Mouse (Mus musculus) midbrain, embryonic 16.5 days (tissue): ENCODE data around the gene Taf1c. TPM values are rescaled to one million over a fixed set of nuclear protein-coding genes. Genes with fewer than 3 reads are reported as not detected.

Experiments
- ATAC-seq: fragments of 200-750 bp; cut with Nextera tagmentation; 2 replicates; pipeline ENCODE4 v1.8.0; 2017; ENCODE audit warnings: moderate TSS enrichment
- H3K27ac ChIP-seq: fragments of 300-500 bp; sonication (generic); 2 replicates; pipeline ENCODE4 v1.5.1; 2014; ENCODE audit warnings: mild to moderate bottlenecking, low read length, mixed read lengths
- H3K27me3 ChIP-seq: fragments of 300-500 bp; sonication (generic); 2 replicates; pipeline ENCODE4 v1.6.1; 2014; ENCODE audit warnings: low read depth, low read length, mixed read lengths; ENCODE audit not compliant: control insufficient read depth, insufficient read depth
- H3K36me3 ChIP-seq: fragments of 300-500 bp; sonication (generic); 2 replicates; pipeline ENCODE4 v1.6.1; 2014; ENCODE audit warnings: mild to moderate bottlenecking, low read length, moderate library complexity, mixed read lengths; ENCODE audit not compliant: control insufficient read depth, insufficient read depth
- H3K4me1 ChIP-seq: fragments of 300-500 bp; sonication (generic); 2 replicates; pipeline ENCODE4 v1.6.1; 2014; ENCODE audit warnings: mild to moderate bottlenecking, low read length, mixed read lengths; ENCODE audit not compliant: control insufficient read depth, insufficient read depth
- H3K4me2 ChIP-seq: fragments of 300-500 bp; sonication (generic); 2 replicates; pipeline ENCODE4 v1.6.1; 2014; ENCODE audit warnings: mild to moderate bottlenecking, low read length, mixed read lengths
- H3K4me3 ChIP-seq: fragments of 300-500 bp; sonication (generic); 2 replicates; pipeline ENCODE4 v1.5.1; 2014; ENCODE audit warnings: low read depth, mild to moderate bottlenecking, low read length, moderate library complexity, mixed read lengths
- H3K9ac ChIP-seq: fragments of 300-500 bp; sonication (generic); 2 replicates; pipeline ENCODE4 v1.6.1; 2014; ENCODE audit warnings: low read depth, low read length, mixed read lengths
- H3K9me3 ChIP-seq: fragments of 300-500 bp; sonication (generic); replicated peaks from 2 replicates; pipeline ENCODE4 v1.6.1; 2014; ENCODE audit warnings: mild to moderate bottlenecking, low read length, mixed read lengths; ENCODE audit not compliant: control insufficient read depth, poor library complexity, severe bottlenecking
- WGBS: fragments of 180-500 bp; shearing (Covaris S2); extraction: QIAGEN DNeasy Blood & Tissue Kit; methylation state at CpG from one replicate; pipeline ENCODE4 v1.1.7; 2014; 5-methylcytosine and 5-hydroxymethylcytosine counted together
- polyA plus RNA-seq: library from polyadenylated mRNA; unstranded; fragments of >200 nt; fragmentation: Nextera tagmentation; extraction: Ambion mirVana; gene quantifications from 2 replicates; pipeline ENCODE4 v1.2.1, GENCODE M21; 2015

Gene Taf1c
- polyA plus RNA-seq, 1 experiment from 2014 or later, result 14.6 TPM

GRCm38 (mm10) chr8:119638261-119638660, 33.2 kb upstream of the Taf1c start:
- no peak overlapping the region for H3K27ac ChIP-seq
- no peaks in the 10 kb centered on the region for H3K36me3 ChIP-seq
- H3K9ac ChIP-seq, result no peak overlapping the region
- H3K4me2 ChIP-seq, result no peak overlapping the region
- no peak for ATAC-seq
- peaks cover 4% of the 10 kb centered on the region; the same call in 1 of the 2 replicates for H3K4me1 ChIP-seq
- WGBS, result 73% methylated on average over 6 of the region's 6 CpGs
- H3K9me3 ChIP-seq, result no peaks in the 10 kb centered on the region
- no peak overlapping the region for H3K4me3 ChIP-seq
- peaks cover 9% of the 10 kb centered on the region; the same call in 1 of the 2 replicates for H3K27me3 ChIP-seq

- H3K4me3 ChIP-seq, result no peak overlapping the region
- peaks cover 4% of the 10 kb centered on the region; the same call in 1 of the 2 replicates for H3K4me1 ChIP-seq
- no peaks in the 10 kb centered on the region for H3K36me3 ChIP-seq
- H3K27ac ChIP-seq, result no peak overlapping the region
- no peak overlapping the region for H3K4me2 ChIP-seq
- no peak for ATAC-seq
- peaks cover 9% of the 10 kb centered on the region; the same call in 1 of the 2 replicates for H3K27me3 ChIP-seq
- no peaks in the 10 kb centered on the region for H3K9me3 ChIP-seq
- H3K9ac ChIP-seq, result no peak overlapping the region
- WGBS, result 87% methylated on average over 4 of the region's 4 CpGs
Measured at GRCm38 (mm10) chr8:119637381-119637780, 32.4 kb upstream of the Taf1c start.

GRCm38 (mm10) chr8:119636766-119637165, 31.7 kb upstream of the Taf1c start:
- Histone ChIP-seq H3K4me2 (no peak overlapping the region), H3K9me3 (no peaks in the 10 kb centered on the region), H3K27ac (no peak overlapping the region), H3K4me1 (peaks cover 4% of the 10 kb centered on the region; the same call in 1 of the 2 replicates), H3K36me3 (no peaks in the 10 kb centered on the region), H3K9ac (no peak overlapping the region), H3K27me3 (peaks cover 9% of the 10 kb centered on the region; the same call in 1 of the 2 replicates), H3K4me3 (no peak overlapping the region)
- no peak for ATAC-seq
- 72% methylated on average over 7 of the region's 7 CpGs for WGBS

GRCm38 (mm10) chr8:119635958-119636357, 30.9 kb upstream of the Taf1c start:
- no peaks in the 10 kb centered on the region for H3K36me3 ChIP-seq
- WGBS, result 60% methylated on average over 2 of the region's 2 CpGs
- H3K27me3 ChIP-seq, result peaks cover 9% of the 10 kb centered on the region; the same call in 1 of the 2 replicates
- no peak overlapping the region for H3K4me3 ChIP-seq
- H3K9ac ChIP-seq, result no peak overlapping the region
- H3K9me3 ChIP-seq, result no peaks in the 10 kb centered on the region
- H3K4me2 ChIP-seq, result no peak overlapping the region
- H3K4me1 ChIP-seq, result peaks cover 4% of the 10 kb centered on the region; the same call in 1 of the 2 replicates
- ATAC-seq, result no peak
- H3K27ac ChIP-seq, result no peak overlapping the region

- Histone ChIP-seq H3K27me3 (peaks cover 9% of the 10 kb centered on the region; the same call in 1 of the 2 replicates), H3K4me3 (no peak within 1 kb of the TSS), H3K9me3 (no peaks in the 10 kb centered on the region), H3K36me3 (no peaks in the 10 kb centered on the region), H3K4me1 (peaks cover 4% of the 10 kb centered on the region; the same call in 1 of the 2 replicates), H3K9ac (no peak within 1 kb of the TSS), H3K4me2 (no peak within 1 kb of the TSS), H3K27ac (no peak within 1 kb of the TSS)
- 25% methylated on average over 6 of the region's 6 CpGs for WGBS
- no peak for ATAC-seq
Measured at GRCm38 (mm10) chr8:119635378-119635777, 30.4 kb upstream of the Taf1c start, which contains the start of gene Kcng4. Kcng4 (minus strand) TSS chr8:119635680.

- WGBS, result 14% methylated on average over 14 of the region's 14 CpGs
- H3K4me3 ChIP-seq, result no peak overlapping the region
- H3K4me2 ChIP-seq, result no peak overlapping the region
- no peaks in the 10 kb centered on the region for H3K36me3 ChIP-seq
- ATAC-seq, result no peak
- no peaks in the 10 kb centered on the region for H3K9me3 ChIP-seq
- H3K27ac ChIP-seq, result no peak overlapping the region
- H3K4me1 ChIP-seq, result peaks cover 4% of the 10 kb centered on the region; the same call in 1 of the 2 replicates
- peaks cover 9% of the 10 kb centered on the region; the same call in 1 of the 2 replicates for H3K27me3 ChIP-seq
- no peak overlapping the region for H3K9ac ChIP-seq
Measured at GRCm38 (mm10) chr8:119634616-119635336, 29.8 kb upstream of the Taf1c start.

GRCm38 (mm10) chr8:119632909-119633308, 27.9 kb upstream of the Taf1c start:
- Histone ChIP-seq H3K9me3 (no peaks in the 10 kb centered on the region), H3K4me3 (no peak overlapping the region), H3K27me3 (peaks cover 9% of the 10 kb centered on the region; the same call in 1 of the 2 replicates), H3K4me2 (no peak overlapping the region), H3K9ac (no peak overlapping the region), H3K27ac (no peak overlapping the region), H3K4me1 (peaks cover 4% of the 10 kb centered on the region; the same call in 1 of the 2 replicates), H3K36me3 (no peaks in the 10 kb centered on the region)
- ATAC-seq, result no peak
- WGBS, result 52% methylated on average over 29 of the region's 29 CpGs

GRCm38 (mm10) chr8:119632246-119632645, 27.2 kb upstream of the Taf1c start:
- peaks cover 9% of the 10 kb centered on the region; the same call in 1 of the 2 replicates for H3K27me3 ChIP-seq
- ATAC-seq, result no peak
- no peaks in the 10 kb centered on the region for H3K9me3 ChIP-seq
- no peak overlapping the region for H3K4me3 ChIP-seq
- WGBS, result 91% methylated on average over 9 of the region's 9 CpGs
- H3K4me1 ChIP-seq, result peaks cover 4% of the 10 kb centered on the region; the same call in 1 of the 2 replicates
- H3K9ac ChIP-seq, result no peak overlapping the region
- H3K4me2 ChIP-seq, result no peak overlapping the region
- no peak overlapping the region for H3K27ac ChIP-seq
- H3K36me3 ChIP-seq, result no peaks in the 10 kb centered on the region

- Histone ChIP-seq H3K27me3 (peaks cover 9% of the 10 kb centered on the region; the same call in 1 of the 2 replicates), H3K4me2 (no peak overlapping the region), H3K27ac (no peak overlapping the region), H3K4me1 (peaks cover 4% of the 10 kb centered on the region; the same call in 1 of the 2 replicates), H3K9me3 (no peaks in the 10 kb centered on the region), H3K9ac (0 out of 2 replicates have a peak overlapping the region, but pooled peaks have one; percentile 6), H3K4me3 (no peak overlapping the region), H3K36me3 (no peaks in the 10 kb centered on the region)
- WGBS, result 33% methylated on average over 3 of the region's 3 CpGs
- ATAC-seq, result no peak
Measured at GRCm38 (mm10) chr8:119630841-119631240, 25.8 kb upstream of the Taf1c start.
